Mouse (Mus musculus) liver, embryonic 11.5 days (tissue): Measurements from ENCODE around the gene Myzap. TPM values are rescaled to one million over a fixed set of nuclear protein-coding genes. Genes with fewer than 3 reads are reported as not detected.

Experiments used
- ATAC-seq: fragments of 200-750 bp; cut with Nextera tagmentation; replicated peaks from 2 replicates; pipeline ENCODE4 v1.8.0; 2017; ENCODE audit warnings: moderate number of reproducible peaks, mild to moderate bottlenecking, moderate TSS enrichment, moderate library complexity; ENCODE audit not compliant: low FRiP score
- DNase-seq: peaks from one replicate; pipeline ENCODE4 v3.0.0-alpha.2; 2017; ENCODE audit warnings: low spot score
- H3K27ac ChIP-seq: fragments of 300-500 bp; sonication (generic); 2 replicates; pipeline ENCODE4 v1.5.1; 2014; ENCODE audit warnings: mild to moderate bottlenecking, low read depth, low read length, control low read depth
- H3K27me3 ChIP-seq: fragments of 300-500 bp; sonication (generic); replicated peaks from 2 replicates; pipeline ENCODE4 v1.6.1; 2014; ENCODE audit warnings: low read length, mixed read lengths; ENCODE audit not compliant: control insufficient read depth, insufficient read depth
- H3K36me3 ChIP-seq: fragments of 300-500 bp; sonication (generic); 2 replicates; pipeline ENCODE4 v1.6.1; 2014; ENCODE audit warnings: mild to moderate bottlenecking, low read length, moderate library complexity, mixed read lengths; ENCODE audit not compliant: control insufficient read depth, insufficient read depth
- H3K4me1 ChIP-seq: fragments of 300-500 bp; sonication (generic); replicated peaks from 2 replicates; pipeline ENCODE4 v1.6.1; 2014; ENCODE audit warnings: low read length, mixed read lengths; ENCODE audit not compliant: control insufficient read depth, insufficient read depth
- H3K4me2 ChIP-seq: fragments of 300-500 bp; sonication (generic); 2 replicates; pipeline ENCODE4 v1.6.1; 2014; ENCODE audit warnings: mild to moderate bottlenecking, control low read depth, moderate library complexity
- H3K4me3 ChIP-seq: fragments of 300-500 bp; sonication (generic); 2 replicates; pipeline ENCODE4 v1.5.1; 2014; ENCODE audit warnings: low read depth, low read length, control low read depth
- H3K9ac ChIP-seq: fragments of 300-500 bp; sonication (generic); 2 replicates; pipeline ENCODE4 v1.6.1; 2014; ENCODE audit warnings: low read depth, low read length, control low read depth
- H3K9me3 ChIP-seq: fragments of 300-500 bp; sonication (generic); 2 replicates; pipeline ENCODE4 v1.6.1; 2016; ENCODE audit warnings: low read length, inconsistent platforms, mixed read lengths; ENCODE audit not compliant: control insufficient read depth
- WGBS: fragments of 180-500 bp; shearing (Covaris S2); extraction: QIAGEN DNeasy Blood & Tissue Kit; methylation state at CpG from one replicate; pipeline ENCODE4 v1.1.7; 2014; 5-methylcytosine and 5-hydroxymethylcytosine counted together
- polyA plus RNA-seq: library from polyadenylated mRNA; unstranded; fragments of >200 nt; fragmentation: Nextera tagmentation; extraction: Ambion mirVana; gene quantifications from 2 replicates; pipeline ENCODE4 v1.2.1, GENCODE M21; 2014

Myzap gene
- polyA plus RNA-seq, 1 experiment from 2014 or later, result 9.8 TPM

DNA sequence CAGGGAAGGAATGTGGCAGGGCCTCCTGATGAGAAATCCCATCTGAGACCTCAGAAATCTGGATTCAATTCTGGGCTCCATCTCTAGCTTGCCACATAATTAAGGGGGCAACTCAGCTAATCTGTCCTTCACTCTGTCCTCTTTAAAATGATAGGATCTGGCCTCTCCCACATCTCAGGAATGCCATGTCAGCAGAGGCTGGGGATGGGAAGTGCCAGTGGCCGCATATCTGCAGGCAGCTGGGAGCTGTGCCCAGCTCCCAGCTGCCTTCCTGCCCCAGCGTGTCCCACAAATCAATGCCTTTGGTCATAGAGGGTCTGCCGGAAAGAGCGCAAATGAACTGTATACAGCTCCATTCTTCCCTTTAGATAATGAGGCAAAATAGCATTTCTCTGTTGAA, 124.7 kb downstream of the Myzap start:
- H3K27me3 ChIP-seq, result no peaks in the 10 kb centered on the region
- H3K27ac ChIP-seq, result no peak overlapping the region
- no peak overlapping the region for H3K9ac ChIP-seq
- no peak for DNase-seq
- ATAC-seq, result no peak
- no peak overlapping the region for H3K4me2 ChIP-seq
- no peaks in the 10 kb centered on the region for H3K4me1 ChIP-seq
- 72% methylated on average over 4 of the region's 4 CpGs for WGBS
- H3K4me3 ChIP-seq, result no peak overlapping the region
- no peaks in the 10 kb centered on the region for H3K36me3 ChIP-seq
- no peaks in the 10 kb centered on the region for H3K9me3 ChIP-seq

- no peaks in the 10 kb centered on the region for H3K27me3 ChIP-seq
- 77% methylated on average over 3 of the region's 3 CpGs for WGBS
- ATAC-seq (no peak), DNase-seq (no peak)
- H3K36me3 ChIP-seq, result no peaks in the 10 kb centered on the region
- no peak overlapping the region for H3K4me2 ChIP-seq
- no peak overlapping the region for H3K4me3 ChIP-seq
- no peak overlapping the region for H3K27ac ChIP-seq
- no peaks in the 10 kb centered on the region for H3K4me1 ChIP-seq
- H3K9ac ChIP-seq, result no peak overlapping the region
- no peaks in the 10 kb centered on the region for H3K9me3 ChIP-seq
Measured at GRCm38 (mm10) chr9:71466111-71466510, 126.0 kb downstream of the Myzap start.

GRCm38 (mm10) chr9:71463072-71463667, 129.0 kb downstream of the Myzap start:
- WGBS, result 68% methylated on average over 13 of the region's 13 CpGs
- Histone ChIP-seq H3K9ac (no peak overlapping the region), H3K4me3 (no peak overlapping the region), H3K9me3 (no peaks in the 10 kb centered on the region), H3K4me2 (no peak overlapping the region), H3K4me1 (no peaks in the 10 kb centered on the region), H3K27me3 (no peaks in the 10 kb centered on the region), H3K27ac (no peak overlapping the region), H3K36me3 (no peaks in the 10 kb centered on the region)
- DNase-seq (no peak), ATAC-seq (no peak)

DNA sequence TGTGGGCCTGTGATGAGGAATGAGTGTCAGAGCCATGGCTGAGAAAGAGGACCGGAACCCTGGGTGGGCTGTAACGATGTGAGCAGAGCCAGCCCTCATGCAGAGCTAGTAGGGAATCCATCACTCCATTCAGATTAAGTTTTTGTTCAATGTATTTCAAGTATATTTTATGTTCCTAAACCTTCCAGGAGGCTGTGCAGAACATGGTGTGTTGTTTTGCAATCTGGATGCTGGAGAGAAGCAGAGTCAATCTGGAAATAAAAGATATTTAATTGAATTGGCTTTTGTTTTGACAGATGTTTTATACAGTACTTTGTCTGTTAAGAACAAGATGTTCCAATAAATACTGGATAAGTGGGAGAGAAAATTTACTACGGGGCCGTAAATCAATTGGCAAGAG, 135.4 kb downstream of the Myzap start:
- WGBS, result 84% methylated on average over 4 of the region's 4 CpGs
- Histone ChIP-seq H3K4me1 (peaks cover 7% of the 10 kb centered on the region), H3K4me2 (no peak overlapping the region), H3K27ac (no peak overlapping the region), H3K27me3 (no peaks in the 10 kb centered on the region), H3K36me3 (no peaks in the 10 kb centered on the region), H3K9ac (no peak overlapping the region), H3K9me3 (no peaks in the 10 kb centered on the region), H3K4me3 (no peak overlapping the region)
- no peak for ATAC-seq
- no peak for DNase-seq

Other genes starting within 250 kb of the Myzap start
- 260 and 294 TPM in 2 replicates for gene Polr2m, start 106.4 kb downstream of the Myzap start, polyA plus RNA-seq
- gene Cgnl1, start 179.2 kb upstream of the Myzap start, polyA plus RNA-seq, result 4.5 and 5.9 TPM in 2 replicates